Mouse (Mus musculus) embryonic facial prominence, embryonic 15.5 days (tissue): Measurements from ENCODE around the gene Alg1. TPM values are rescaled to one million over a fixed set of nuclear protein-coding genes. Genes with fewer than 3 reads are reported as not detected.
A peak's percentile ranks its signal among the peaks of the same experiment; 100 is the strongest.

Experiments
- ATAC-seq: fragments of 200-750 bp; cut with Nextera tagmentation; 2 replicates; pipeline ENCODE4 v1.8.0; 2017; ENCODE audit warnings: low read depth, moderate TSS enrichment; ENCODE audit not compliant: insufficient number of reproducible peaks, low FRiP score, low TSS enrichment
- H3K27ac ChIP-seq: fragments of 300-500 bp; sonication (generic); replicated peaks from 2 replicates; pipeline ENCODE4 v1.5.1; 2015; ENCODE audit warnings: mild to moderate bottlenecking, inconsistent platforms
- H3K27me3 ChIP-seq: fragments of 300-500 bp; sonication (generic); 2 replicates; pipeline ENCODE4 v1.6.1; 2015; ENCODE audit warnings: inconsistent platforms
- H3K36me3 ChIP-seq: fragments of 300-500 bp; sonication (generic); 2 replicates; pipeline ENCODE4 v1.6.1; 2015; ENCODE audit warnings: mild to moderate bottlenecking, inconsistent platforms
- H3K4me1 ChIP-seq: fragments of 300-500 bp; sonication (generic); 2 replicates; pipeline ENCODE4 v1.6.1; 2015; ENCODE audit warnings: inconsistent platforms
- H3K4me2 ChIP-seq: fragments of 300-500 bp; sonication (generic); replicated peaks from 2 replicates; pipeline ENCODE4 v1.6.1; 2015; ENCODE audit warnings: mild to moderate bottlenecking, inconsistent platforms
- H3K4me3 ChIP-seq: fragments of 300-500 bp; sonication (generic); replicated peaks from 2 replicates; pipeline ENCODE4 v1.5.1; 2015; ENCODE audit warnings: mild to moderate bottlenecking, inconsistent platforms
- H3K9ac ChIP-seq: fragments of 300-500 bp; sonication (generic); 2 replicates; pipeline ENCODE4 v1.6.1; 2015; ENCODE audit warnings: inconsistent platforms
- H3K9me3 ChIP-seq: fragments of 300-500 bp; sonication (generic); replicated peaks from 2 replicates; pipeline ENCODE4 v1.6.1; 2016; ENCODE audit warnings: inconsistent platforms
- WGBS: fragments of 180-500 bp; shearing (Covaris S2); methylation state at CpG from one replicate; pipeline ENCODE4 v1.1.7; 2015; 5-methylcytosine and 5-hydroxymethylcytosine counted together
- polyA plus RNA-seq: library from polyadenylated mRNA; unstranded; fragments of >200 nt; fragmentation: Nextera tagmentation; extraction: Ambion mirVana; gene quantifications from 2 replicates; pipeline ENCODE4 v1.2.1, GENCODE M21; 2015

The Alg1 gene
- polyA plus RNA-seq, 1 experiment from 2014 or later, result 38.5 TPM

- Histone ChIP-seq H3K4me2 (no peak overlapping the region), H3K27me3 (no peaks in the 10 kb centered on the region), H3K4me3 (no peak overlapping the region), H3K4me1 (no peaks in the 10 kb centered on the region), H3K9ac (no peak overlapping the region), H3K36me3 (peaks cover 75% of the 10 kb centered on the region), H3K27ac (no peak overlapping the region), H3K9me3 (no peaks in the 10 kb centered on the region)
- WGBS, result 80% methylated on average over 6 of the region's 6 CpGs
- no peak for ATAC-seq
These were observed 9.5 kb downstream of the Alg1 start for GRCm38 (mm10) chr16:5242882-5243281.

- Histone ChIP-seq H3K4me2 (no peak overlapping the region), H3K4me1 (no peaks in the 10 kb centered on the region), H3K9me3 (no peaks in the 10 kb centered on the region), H3K27me3 (no peaks in the 10 kb centered on the region), H3K4me3 (no peak overlapping the region), H3K27ac (no peak overlapping the region), H3K36me3 (peaks cover 85% of the 10 kb centered on the region), H3K9ac (no peak overlapping the region)
- ATAC-seq, result 0 out of 2 replicates have a peak, but pooled peaks have one; percentile 44
- 43% methylated on average over 7 of the region's 7 CpGs for WGBS
These were observed 11.0 kb downstream of the Alg1 start for GRCm38 (mm10) chr16:5244411-5244810.

GRCm38 (mm10) chr16:5250891-5251290, 17.5 kb downstream of the Alg1 start:
- Histone ChIP-seq H3K36me3 (peaks cover 50% of the 10 kb centered on the region), H3K4me3 (no peak overlapping the region), H3K27ac (no peak overlapping the region)

GRCm38 (mm10) chr16:5252260-5252659, 18.8 kb downstream of the Alg1 start:
- Histone ChIP-seq H3K4me1 (peaks cover 18% of the 10 kb centered on the region), H3K9ac (no peak overlapping the region), H3K9me3 (no peaks in the 10 kb centered on the region), H3K27me3 (no peaks in the 10 kb centered on the region), H3K4me3 (no peak overlapping the region), H3K27ac (no peak overlapping the region), H3K4me2 (no peak overlapping the region), H3K36me3 (peaks cover 41% of the 10 kb centered on the region)
- WGBS, result 87% methylated on average over 2 of the region's 2 CpGs
- ATAC-seq, result no peak

More at GRCm38 (mm10) chr16:5250891-5251290, 17.5 kb downstream of the Alg1 start:
- Histone ChIP-seq H3K4me2 (no peak overlapping the region), H3K9ac (no peak overlapping the region), H3K9me3 (no peaks in the 10 kb centered on the region), H3K27me3 (no peaks in the 10 kb centered on the region), H3K4me1 (peaks cover 15% of the 10 kb centered on the region)
- ATAC-seq, result no peak
- 86% methylated on average over 3 of the region's 3 CpGs for WGBS

GRCm38 (mm10) chr16:5254346-5255025, 21.1 kb downstream of the Alg1 start:
- 4% methylated on average over 15 of the region's 15 CpGs for WGBS
- Histone ChIP-seq H3K4me1 (peaks cover 18% of the 10 kb centered on the region), H3K36me3 (peaks cover 18% of the 10 kb centered on the region)

GRCm38 (mm10) chr16:5255081-5255740, 21.8 kb downstream of the Alg1 start:
- peak overlapping the region; percentile 84 for H3K27ac ChIP-seq
- H3K4me1 ChIP-seq, result peaks cover 18% of the 10 kb centered on the region
- H3K9ac ChIP-seq, result peak overlapping the region; percentile 73
- peak overlapping the region; percentile 76 for H3K4me2 ChIP-seq
- peak overlapping the region; percentile 80 for H3K4me3 ChIP-seq
- no peak for ATAC-seq
- no peaks in the 10 kb centered on the region for H3K27me3 ChIP-seq
- 2% methylated on average over 27 of the region's 27 CpGs for WGBS
- no peaks in the 10 kb centered on the region for H3K9me3 ChIP-seq
- peaks cover 13% of the 10 kb centered on the region; the same call in 1 of the 2 replicates for H3K36me3 ChIP-seq

More at GRCm38 (mm10) chr16:5254346-5255025, 21.1 kb downstream of the Alg1 start:
- H3K4me2 ChIP-seq, result peak overlapping the region; percentile 76
- peak overlapping the region; percentile 73; the same call in 1 of the 2 replicates for H3K9ac ChIP-seq
- no peaks in the 10 kb centered on the region for H3K27me3 ChIP-seq
- peak overlapping the region; percentile 80 for H3K4me3 ChIP-seq
- H3K9me3 ChIP-seq, result no peaks in the 10 kb centered on the region
- ATAC-seq, result peak; percentile 72
- H3K27ac ChIP-seq, result peak overlapping the region; percentile 84

GRCm38 (mm10) chr16:5255779-5256496, 22.5 kb downstream of the Alg1 start, which contains the start of gene Eef2kmt:
Eef2kmt (minus strand) TSS chr16:5255983.
- H3K4me1 ChIP-seq, result peaks cover 18% of the 10 kb centered on the region
- peak within 1 kb of the TSS; percentile 84 for H3K27ac ChIP-seq
- H3K27me3 ChIP-seq, result no peaks in the 10 kb centered on the region
- peak within 1 kb of the TSS; percentile 76 for H3K4me2 ChIP-seq
- peak; percentile 96 for ATAC-seq
- H3K4me3 ChIP-seq, result peak within 1 kb of the TSS; percentile 80
- WGBS, result under 1% methylated on average over 57 of the region's 57 CpGs
- peak within 1 kb of the TSS; percentile 73 for H3K9ac ChIP-seq
- 0 out of 2 replicates have a peak, but pooled peaks cover 5% of the 10 kb centered on the region for H3K36me3 ChIP-seq
- no peaks in the 10 kb centered on the region for H3K9me3 ChIP-seq

GRCm38 (mm10) chr16:5263156-5263555, 29.7 kb downstream of the Alg1 start:
- Histone ChIP-seq H3K36me3 (no peaks in the 10 kb centered on the region), H3K4me1 (peaks cover 7% of the 10 kb centered on the region; the same call in 1 of the 2 replicates), H3K4me2 (no peak overlapping the region), H3K9ac (no peak overlapping the region), H3K4me3 (no peak overlapping the region), H3K9me3 (0 out of 2 replicates have a peak, but pooled peaks cover 5% of the 10 kb centered on the region), H3K27ac (no peak overlapping the region), H3K27me3 (no peaks in the 10 kb centered on the region)
- 23% methylated on average over 8 of the region's 8 CpGs for WGBS
- ATAC-seq, result no peak

- H3K4me1 ChIP-seq, result peaks cover 7% of the 10 kb centered on the region; the same call in 1 of the 2 replicates
- no peaks in the 10 kb centered on the region for H3K36me3 ChIP-seq
- H3K4me3 ChIP-seq, result no peak overlapping the region
- H3K9me3 ChIP-seq, result 0 out of 2 replicates have a peak, but pooled peaks cover 5% of the 10 kb centered on the region
- no peaks in the 10 kb centered on the region for H3K27me3 ChIP-seq
- 72% methylated on average over 7 of the region's 7 CpGs for WGBS
- H3K27ac ChIP-seq, result no peak overlapping the region
- no peak overlapping the region for H3K9ac ChIP-seq
- ATAC-seq, result no peak
- no peak overlapping the region for H3K4me2 ChIP-seq
These were observed 30.5 kb downstream of the Alg1 start for GRCm38 (mm10) chr16:5263926-5264325.

- ATAC-seq, result peak; percentile 57; the same call in 1 of the 2 replicates
- Histone ChIP-seq H3K9me3 (no peaks in the 10 kb centered on the region), H3K36me3 (no peaks in the 10 kb centered on the region), H3K27me3 (no peaks in the 10 kb centered on the region), H3K4me3 (no peak overlapping the region), H3K9ac (no peak overlapping the region), H3K4me1 (no peaks in the 10 kb centered on the region), H3K4me2 (no peak overlapping the region), H3K27ac (no peak overlapping the region)
- WGBS, result 75% methylated on average over 4 of the region's 4 CpGs
These were observed 38.1 kb downstream of the Alg1 start for GRCm38 (mm10) chr16:5271411-5272035.
